Mouse (Mus musculus): ENCODE data around the gene Pex5. TPM values are rescaled to one million over a fixed set of nuclear protein-coding genes. Genes with fewer than 3 reads are reported as not detected.

The Pex5 gene
- total RNA-seq (2023), result 10 to 100 TPM; 46.9 to 47.6 TPM

GRCm38 (mm10) chr6:124414927-124415325, at the start of gene Pex5:
Pex5 (minus strand) TSS chr6:124415067.

Other genes with a start within 250 kb of the Pex5 start
- not detected for gene Vmn2r27, start 183.2 kb downstream of the Pex5 start, total RNA-seq (2023)
- gene Cd163, start 110.4 kb downstream of the Pex5 start, total RNA-seq (2023), result 1 to 10 TPM; 4.4 to 5.0 TPM
- 1 to 10 TPM; 4.2 to 4.7 TPM for gene Clstn3, start 49.7 kb upstream of the Pex5 start, total RNA-seq (2023)
- 10 to 100 TPM; 44.4 to 46.8 TPM for gene C1rl, start 78.0 kb upstream of the Pex5 start, total RNA-seq (2023)
- 1 to 10 TPM; 5.3 TPM for gene C1ra, start 97.3 kb upstream of the Pex5 start, total RNA-seq (2023)
- not detected for gene C1s1, start 127.3 kb upstream of the Pex5 start, total RNA-seq (2023)
- under 1 TPM; 0.71 to 0.80 TPM for gene C1rb, start 155.2 kb upstream of the Pex5 start, total RNA-seq (2023)
- not detected for gene C1s2, start 221.0 kb upstream of the Pex5 start, total RNA-seq (2023)
- 10 to 100 TPM; 39.7 to 48.9 TPM for gene Lpcat3, start 248.0 kb upstream of the Pex5 start, total RNA-seq (2023)

Measured in neutrophil, adult 59 days (primary cell).